Mouse (Mus musculus) layer of hippocampus, postnatal 10 days (tissue): ENCODE data around the gene Fam149a. TPM values are rescaled to one million over a fixed set of nuclear protein-coding genes. Genes with fewer than 3 reads are reported as not detected.
A peak's percentile ranks its signal among the peaks of the same experiment; 100 is the strongest.
"Not testable (repeated sequence)": the region's sequence is repeated elsewhere in the genome, so short reads cannot be mapped to it uniquely, and the experiment has no call there.

Source experiments
- DNase-seq, 2 experiments: peaks; one replicate each; pipeline ENCODE4 v3.0.0; 2021; ENCODE audit warnings: low spot score in 2 of 2
- total RNA-seq, 2 experiments: library from RNA; stranded (reverse); gene quantifications; 2 replicates each; pipeline ENCODE4 v1.2.3; 2021

The Fam149a gene
- total RNA-seq, 2 experiments from 2014 or later, result 21.8 to 22.8 TPM

GRCm38 (mm10) chr8:45333493-45333892 is 48.6 kb downstream of the Fam149a start:
- peak in 1 of 2 experiments; percentile 15 for DNase-seq

GRCm38 (mm10) chr8:45332685-45333409 is 49.2 kb downstream of the Fam149a start, which contains the start of gene Cyp4v3:
TSS of gene Cyp4v3 (minus strand) at chr8:45333216.
- peak; percentile 38 to 54 for DNase-seq

GRCm38 (mm10) chr8:45330856-45331255 is 51.2 kb downstream of the Fam149a start:
- DNase-seq, result no peak

GRCm38 (mm10) chr8:45329206-45329980 is 52.7 kb downstream of the Fam149a start:
- DNase-seq, result no peak

GRCm38 (mm10) chr8:45327076-45327475 is 55.0 kb downstream of the Fam149a start:
- not testable (repeated sequence) for DNase-seq

- DNase-seq, result no peak
Measured at GRCm38 (mm10) chr8:45324151-45324550, 57.9 kb downstream of the Fam149a start.

- DNase-seq, result no peak
Measured at GRCm38 (mm10) chr8:45321365-45321764, 60.7 kb downstream of the Fam149a start.

GRCm38 (mm10) chr8:45320930-45321329 is 61.2 kb downstream of the Fam149a start:
- no peak for DNase-seq

GRCm38 (mm10) chr8:45310967-45311366 is 71.1 kb downstream of the Fam149a start:
- DNase-seq, result no peak

GRCm38 (mm10) chr8:45308366-45308765 is 73.7 kb downstream of the Fam149a start, which contains the start of gene Gm45753:
TSS of gene Gm45753 (minus strand) at chr8:45308466.
- DNase-seq, result no peak

- no peak for DNase-seq
Measured at GRCm38 (mm10) chr8:45305479-45305878, 76.6 kb downstream of the Fam149a start.

- no peak for DNase-seq
Measured at GRCm38 (mm10) chr8:45304354-45304753, 77.7 kb downstream of the Fam149a start.

GRCm38 (mm10) chr8:45302390-45302789 is 79.7 kb downstream of the Fam149a start:
- DNase-seq, result peak in 1 of 2 experiments; percentile 18

GRCm38 (mm10) chr8:45295276-45295675 is 86.8 kb downstream of the Fam149a start:
- no peak for DNase-seq

GRCm38 (mm10) chr8:45294687-45295086 is 87.4 kb downstream of the Fam149a start, which contains the start of gene Klkb1:
TSS of gene Klkb1 (minus strand) at chr8:45294859.
- DNase-seq, result no peak

GRCm38 (mm10) chr8:45291790-45292189 is 90.3 kb downstream of the Fam149a start:
- peak; percentile 20 to 39 for DNase-seq

Other genes with a start within 250 kb of the Fam149a start
- not detected for gene F11, start 120.3 kb downstream of the Fam149a start, total RNA-seq
- gene Klkb1, start 87.4 kb downstream of the Fam149a start, total RNA-seq, result under 1 TPM in 1 of 2 experiments, not detected in 1; 0.07 TPM
- not detected for gene Gm45753, start 73.8 kb downstream of the Fam149a start, total RNA-seq
- 1 to 10 TPM; 4.9 to 5.4 TPM for gene Cyp4v3, start 49.1 kb downstream of the Fam149a start, total RNA-seq
- gene Tlr3, start 28.8 kb upstream of the Fam149a start, total RNA-seq, result 1 to 10 TPM; 6.1 to 6.2 TPM
- gene Sorbs2, start 125.5 kb upstream of the Fam149a start, total RNA-seq, result 100 to 1,000 TPM; 132 to 149 TPM